Mouse (Mus musculus) stomach, embryonic 16.5 days (tissue): Measurements from ENCODE around the gene Gm5751. TPM values are rescaled to one million over a fixed set of nuclear protein-coding genes. Genes with fewer than 3 reads are reported as not detected.
"Not testable (repeated sequence)": the region's sequence is repeated elsewhere in the genome, so short reads cannot be mapped to it uniquely, and the experiment has no call there.

ENCODE experiments used
- ATAC-seq: fragments of 200-750 bp; cut with Nextera tagmentation; 2 replicates; pipeline ENCODE4 v1.8.0; 2017; ENCODE audit warnings: moderate number of reproducible peaks, moderate TSS enrichment; ENCODE audit not compliant: insufficient read depth, low FRiP score
- H3K27ac ChIP-seq: fragments of 300-500 bp; sonication (generic); 2 replicates; pipeline ENCODE4 v1.5.1; 2014; ENCODE audit warnings: low read length
- H3K27me3 ChIP-seq: fragments of 300-500 bp; sonication (generic); 2 replicates; pipeline ENCODE4 v1.6.1; 2014; ENCODE audit warnings: low read length, control low read depth, mixed read lengths; ENCODE audit not compliant: control insufficient read depth, insufficient read depth
- H3K36me3 ChIP-seq: fragments of 300-500 bp; sonication (generic); 2 replicates; pipeline ENCODE4 v1.6.1; 2014; ENCODE audit warnings: low read length; ENCODE audit not compliant: control insufficient read depth, insufficient read depth
- H3K4me1 ChIP-seq: fragments of 300-500 bp; sonication (generic); 2 replicates; pipeline ENCODE4 v1.6.1; 2014; ENCODE audit warnings: low read length, control low read depth, mixed read lengths; ENCODE audit not compliant: control insufficient read depth, insufficient read depth
- H3K4me2 ChIP-seq: fragments of 300-500 bp; sonication (generic); 2 replicates; pipeline ENCODE4 v1.6.1; 2014; ENCODE audit warnings: low read depth, low read length, mixed read lengths
- H3K4me3 ChIP-seq: fragments of 300-500 bp; sonication (generic); replicated peaks from 2 replicates; pipeline ENCODE4 v1.5.1; 2014; ENCODE audit warnings: mild to moderate bottlenecking, low read length
- H3K9ac ChIP-seq: fragments of 300-500 bp; sonication (generic); 2 replicates; pipeline ENCODE4 v1.6.1; 2014; ENCODE audit warnings: low read length
- H3K9me3 ChIP-seq: fragments of 300-500 bp; sonication (generic); replicated peaks from 2 replicates; pipeline ENCODE4 v1.6.1; 2016; ENCODE audit warnings: low read length, control low read depth; ENCODE audit not compliant: control insufficient read depth
- WGBS: fragments of 180-500 bp; shearing (Covaris S2); extraction: QIAGEN DNeasy Blood & Tissue Kit; methylation state at CpG from one replicate; pipeline ENCODE4 v1.1.7; 2014; 5-methylcytosine and 5-hydroxymethylcytosine counted together
- polyA plus RNA-seq: library from polyadenylated mRNA; unstranded; fragments of >200 nt; fragmentation: Nextera tagmentation; extraction: Ambion mirVana; gene quantifications from 2 replicates; pipeline ENCODE4 v1.2.1, GENCODE M21; 2015

The Gm5751 gene
- polyA plus RNA-seq: not detected in 2 replicates

DNA sequence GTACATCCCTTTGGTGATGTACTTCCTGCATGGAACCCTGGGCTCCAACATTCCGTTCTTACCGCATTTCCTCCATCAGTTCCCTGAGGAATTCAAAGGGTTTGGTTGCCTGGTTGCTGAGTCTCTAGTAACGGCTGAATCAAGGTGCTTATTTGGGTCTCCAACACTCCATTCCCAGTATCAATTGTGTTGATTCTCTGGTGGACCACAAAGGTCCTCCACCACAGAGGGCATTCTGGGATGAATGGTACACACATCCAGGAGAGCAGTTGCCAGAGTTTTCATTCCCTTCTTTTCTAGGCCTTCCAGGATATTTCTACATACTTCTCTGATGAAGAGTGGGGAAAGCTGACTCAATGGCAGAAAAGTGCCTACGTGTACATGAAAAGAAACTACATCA is at the start of gene Gm5751:
TSS of gene Gm5751 (plus strand) at position 301 of the 400 bp plus-strand sequence.
- not testable (repeated sequence) for H3K36me3 ChIP-seq, H3K27ac ChIP-seq, H3K4me1 ChIP-seq, H3K9me3 ChIP-seq, H3K4me2 ChIP-seq, H3K9ac ChIP-seq, ATAC-seq, H3K4me3 ChIP-seq, H3K27me3 ChIP-seq
- WGBS: 84% methylated on average over 3 of the region's 4 CpGs

DNA sequence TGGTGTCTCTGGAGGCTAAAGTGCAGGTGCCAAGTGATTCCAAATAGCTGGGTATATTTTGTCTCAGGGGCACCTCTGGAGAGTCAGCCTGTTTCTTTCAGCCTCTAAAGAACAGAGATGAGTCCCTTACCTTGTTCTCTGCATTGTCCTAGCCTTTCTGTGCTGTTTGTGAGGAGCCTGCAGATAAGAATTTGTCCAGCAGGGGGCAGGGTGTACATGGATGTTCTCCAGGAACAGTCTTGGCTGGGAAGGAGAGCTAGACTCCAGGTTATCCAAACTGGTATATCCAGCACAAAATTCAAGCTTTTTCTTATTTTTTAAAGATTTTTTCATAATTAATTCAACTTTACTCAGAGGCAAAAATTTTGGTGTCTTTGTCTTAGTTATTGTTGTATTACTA is 42.0 kb upstream of the Gm5751 start:
- no peaks in the 10 kb centered on the region for H3K9me3 ChIP-seq
- no peaks in the 10 kb centered on the region for H3K27me3 ChIP-seq
- H3K4me1 ChIP-seq: no peaks in the 10 kb centered on the region
- H3K9ac ChIP-seq: no peak overlapping the region
- ATAC-seq: no peak
- H3K4me2 ChIP-seq: no peak overlapping the region
- no peaks in the 10 kb centered on the region for H3K36me3 ChIP-seq
- H3K4me3 ChIP-seq: no peak overlapping the region
- H3K27ac ChIP-seq: no peak overlapping the region

DNA sequence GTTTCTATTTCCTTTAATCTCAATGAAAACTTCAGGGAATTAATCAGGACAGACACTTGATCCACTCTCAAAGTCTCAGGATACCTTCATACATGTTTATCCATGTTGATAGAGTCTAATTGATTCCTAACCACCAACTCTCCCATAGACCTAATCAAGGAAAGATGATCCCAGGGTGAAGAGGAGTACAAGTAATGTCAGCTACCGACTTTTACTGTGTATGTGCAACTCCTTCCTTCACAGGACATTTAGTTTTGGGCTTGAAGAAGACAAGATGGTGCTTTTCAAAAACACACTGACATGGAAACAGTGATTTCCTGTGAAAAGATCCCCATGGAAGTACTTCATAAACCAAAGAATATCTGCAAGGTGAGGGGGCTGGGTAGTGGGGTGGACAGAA is 30.4 kb upstream of the Gm5751 start, which contains the start of gene Gm6592:
TSS of gene Gm6592 (plus strand) at position 301 of the 400 bp plus-strand sequence.
- Histone ChIP-seq H3K4me3 (no peak within 1 kb of the TSS), H3K4me2 (no peak within 1 kb of the TSS), H3K9me3 (no peaks in the 10 kb centered on the region), H3K36me3 (no peaks in the 10 kb centered on the region), H3K4me1 (no peaks in the 10 kb centered on the region), H3K9ac (no peak within 1 kb of the TSS), H3K27ac (no peak within 1 kb of the TSS), H3K27me3 (no peaks in the 10 kb centered on the region)
- 52% methylated on average over 1 of the region's 1 CpGs for WGBS
- ATAC-seq: no peak

- no peak overlapping the region for H3K4me3 ChIP-seq
- ATAC-seq: no peak
- no peaks in the 10 kb centered on the region for H3K27me3 ChIP-seq
- H3K36me3 ChIP-seq: no peaks in the 10 kb centered on the region
- H3K4me1 ChIP-seq: no peaks in the 10 kb centered on the region
- 89% methylated on average over 10 of the region's 10 CpGs for WGBS
- H3K9ac ChIP-seq: no peak overlapping the region
- no peak overlapping the region for H3K27ac ChIP-seq
- no peak overlapping the region for H3K4me2 ChIP-seq
- H3K9me3 ChIP-seq: no peaks in the 10 kb centered on the region
Observed at GRCm38 (mm10) chrX:8852486-8852885, 21.6 kb upstream of the Gm5751 start.

DNA sequence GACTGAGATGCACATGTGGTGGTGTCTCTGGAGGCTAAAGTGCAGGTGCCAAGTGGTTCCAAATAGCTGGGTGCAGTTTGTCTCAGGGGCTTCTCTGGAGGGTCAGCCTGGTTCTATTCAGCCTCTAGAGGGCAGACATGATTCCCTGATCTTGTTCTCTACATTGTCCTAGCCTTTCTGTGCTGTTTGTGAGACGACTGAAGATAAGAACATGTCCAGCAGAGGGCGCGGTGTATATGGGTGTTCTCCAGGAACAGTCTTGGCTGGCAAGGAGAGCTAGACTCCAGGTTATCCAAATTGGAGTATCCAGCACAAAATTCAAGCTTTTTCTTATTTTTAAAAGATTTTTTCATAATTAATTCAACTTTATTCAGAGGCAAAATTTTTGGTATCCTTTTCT is 9.7 kb upstream of the Gm5751 start:
- ATAC-seq, H3K4me3 ChIP-seq: not testable (repeated sequence)

DNA sequence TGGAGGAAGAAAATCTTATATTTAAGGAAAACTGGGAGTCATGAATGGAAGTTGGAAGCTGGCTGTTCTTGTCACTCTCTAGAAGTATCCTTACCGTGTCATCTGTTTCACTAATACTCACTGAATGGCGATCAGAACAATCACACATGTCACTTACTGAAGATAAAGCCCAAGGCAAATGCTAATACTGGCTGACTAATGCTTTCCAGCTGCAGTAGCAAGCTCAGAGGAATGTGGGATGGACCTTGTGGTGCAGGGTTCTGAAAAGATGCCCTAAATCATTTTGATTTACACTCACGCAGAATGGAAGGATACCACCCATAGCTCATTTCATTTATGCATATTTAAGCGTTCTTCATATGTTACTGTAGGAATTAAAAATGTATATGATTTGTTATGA is 10.3 kb downstream of the Gm5751 start:
- WGBS: 70% methylated on average over 4 of the region's 4 CpGs
- no peak for ATAC-seq

More for the DNA sequence above, 9.7 kb upstream of the Gm5751 start:
- H3K4me2 ChIP-seq, H3K27me3 ChIP-seq, H3K36me3 ChIP-seq, H3K4me1 ChIP-seq, H3K9me3 ChIP-seq, H3K9ac ChIP-seq, H3K27ac ChIP-seq: not testable (repeated sequence)
- 3% methylated on average over 3 of the region's 3 CpGs for WGBS

DNA sequence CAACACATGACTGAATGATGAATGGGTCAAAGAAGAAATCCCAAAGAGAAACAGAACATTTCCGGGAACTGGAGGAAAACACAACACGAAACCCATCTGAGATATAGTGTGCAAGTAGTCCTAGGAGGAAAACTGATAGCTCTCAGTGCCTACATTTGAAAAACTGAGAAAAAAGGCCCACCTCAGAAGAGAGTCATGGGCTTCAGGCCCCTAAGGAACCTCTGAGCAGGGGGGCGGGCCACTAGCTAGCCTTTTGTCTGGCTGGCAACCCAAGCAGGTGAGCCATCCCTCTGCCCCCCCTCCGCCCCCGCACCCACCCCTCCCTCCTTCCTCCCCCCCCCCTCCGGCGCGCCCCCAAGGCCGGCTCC is 17.9 kb downstream of the Gm5751 start:
- no peaks in the 10 kb centered on the region for H3K4me1 ChIP-seq
- H3K9me3 ChIP-seq: no peaks in the 10 kb centered on the region
- H3K4me2 ChIP-seq: peak overlapping the region; percentile 74
- peak; percentile 30; the same call in 1 of the 2 replicates for ATAC-seq
- peak overlapping the region; percentile 59 for H3K4me3 ChIP-seq
- WGBS: 18% methylated on average over 3 of the region's 9 CpGs
- peak overlapping the region; percentile 87 for H3K9ac ChIP-seq
- no peaks in the 10 kb centered on the region for H3K27me3 ChIP-seq
- H3K27ac ChIP-seq: no peak overlapping the region
- H3K36me3 ChIP-seq: no peaks in the 10 kb centered on the region

More for the DNA sequence above, 10.3 kb downstream of the Gm5751 start:
- Histone ChIP-seq H3K4me2 (no peak overlapping the region), H3K9ac (no peak overlapping the region), H3K9me3 (no peaks in the 10 kb centered on the region), H3K36me3 (no peaks in the 10 kb centered on the region), H3K27me3 (no peaks in the 10 kb centered on the region), H3K4me3 (no peak overlapping the region), H3K27ac (no peak overlapping the region), H3K4me1 (no peaks in the 10 kb centered on the region)

DNA sequence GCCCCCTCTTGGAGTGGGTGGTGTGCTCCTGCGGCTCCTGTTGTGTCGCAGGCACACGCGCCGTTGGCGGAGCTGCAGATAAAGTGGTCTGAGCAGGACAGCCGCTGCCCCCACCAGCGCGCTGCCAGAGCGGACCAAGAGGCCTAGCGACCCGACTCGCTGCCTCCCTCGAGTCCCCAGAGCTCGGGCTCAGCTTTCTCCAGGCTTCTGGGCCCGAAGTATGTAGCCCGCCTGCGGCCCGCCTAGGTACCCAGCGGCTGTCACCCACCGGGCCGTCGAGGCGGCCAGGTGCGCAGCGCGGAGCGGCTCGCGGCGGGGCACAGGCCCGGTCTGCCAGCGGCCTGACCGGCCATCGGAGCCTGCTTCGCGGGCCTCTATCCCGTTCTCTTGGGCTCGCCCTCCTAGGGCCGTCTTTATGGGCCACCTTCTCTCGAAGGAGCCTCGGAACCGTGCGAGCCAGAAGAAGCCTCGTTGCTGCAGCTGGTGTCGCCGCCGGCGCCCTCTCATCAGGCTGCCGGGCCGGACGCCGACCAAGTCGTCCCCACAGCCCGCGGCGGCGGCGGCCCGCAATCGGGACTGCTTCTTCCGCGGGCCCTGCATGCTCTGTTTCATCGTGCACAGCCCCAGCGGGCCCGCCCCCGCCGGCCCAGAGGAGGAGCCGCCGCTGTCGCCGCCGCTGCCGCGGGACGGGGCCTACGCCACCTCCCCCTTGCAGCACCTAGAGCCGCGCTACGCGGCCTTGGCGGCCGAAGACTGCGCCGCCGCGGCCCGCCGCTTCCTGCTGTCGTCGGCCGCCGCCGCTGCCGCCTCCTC is 18.5 kb downstream of the Gm5751 start, which contains the start of gene B630019K06Rik:
TSS of gene B630019K06Rik (plus strand) at position 40 of the 813 bp plus-strand sequence.
- Histone ChIP-seq H3K4me3 (peak within 1 kb of the TSS; percentile 59), H3K36me3 (no peaks in the 10 kb centered on the region), H3K27ac (peak within 1 kb of the TSS; percentile 87), H3K9me3 (no peaks in the 10 kb centered on the region), H3K27me3 (no peaks in the 10 kb centered on the region), H3K9ac (peak within 1 kb of the TSS; percentile 87), H3K4me2 (peak within 1 kb of the TSS; percentile 74), H3K4me1 (no peaks in the 10 kb centered on the region)
- WGBS: 14% methylated on average over 66 of the region's 95 CpGs
- ATAC-seq: peak; percentile 93

DNA sequence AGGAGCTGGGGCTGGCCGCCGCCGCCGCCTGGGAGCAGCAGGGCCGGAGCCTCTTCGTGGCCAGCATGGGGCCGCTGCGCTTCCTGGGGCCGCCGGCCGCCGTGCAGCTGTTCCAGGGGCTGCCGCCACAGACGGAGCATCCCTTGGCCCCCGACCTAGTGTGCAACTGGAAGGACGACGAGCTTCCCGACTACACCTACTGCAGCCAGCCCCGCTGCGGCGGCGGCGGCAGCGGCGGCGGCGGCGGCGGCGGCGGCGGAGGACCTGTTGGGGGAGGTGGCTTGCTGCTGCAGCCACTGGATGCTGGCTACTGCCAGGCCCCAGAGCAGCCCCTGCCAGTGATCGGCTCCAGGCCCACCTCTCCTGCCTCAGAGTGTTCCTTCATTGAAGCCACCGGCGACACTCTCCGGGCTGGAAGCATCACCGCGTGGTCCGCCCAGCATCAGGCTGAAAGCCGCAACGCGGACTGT is 19.2 kb downstream of the Gm5751 start:
- WGBS: 17% methylated on average over 36 of the region's 42 CpGs
- ATAC-seq: peak; percentile 35

More for the DNA sequence above, 19.2 kb downstream of the Gm5751 start:
- Histone ChIP-seq H3K36me3 (no peaks in the 10 kb centered on the region), H3K27me3 (no peaks in the 10 kb centered on the region), H3K9me3 (no peaks in the 10 kb centered on the region), H3K9ac (peak overlapping the region; percentile 87), H3K4me1 (no peaks in the 10 kb centered on the region), H3K4me3 (peak overlapping the region; percentile 59), H3K27ac (peak overlapping the region; percentile 87), H3K4me2 (peak overlapping the region; percentile 74)
